Comparison of ENCODE assay signal across 25 mouse cellular contexts in the genomic region with DNA sequence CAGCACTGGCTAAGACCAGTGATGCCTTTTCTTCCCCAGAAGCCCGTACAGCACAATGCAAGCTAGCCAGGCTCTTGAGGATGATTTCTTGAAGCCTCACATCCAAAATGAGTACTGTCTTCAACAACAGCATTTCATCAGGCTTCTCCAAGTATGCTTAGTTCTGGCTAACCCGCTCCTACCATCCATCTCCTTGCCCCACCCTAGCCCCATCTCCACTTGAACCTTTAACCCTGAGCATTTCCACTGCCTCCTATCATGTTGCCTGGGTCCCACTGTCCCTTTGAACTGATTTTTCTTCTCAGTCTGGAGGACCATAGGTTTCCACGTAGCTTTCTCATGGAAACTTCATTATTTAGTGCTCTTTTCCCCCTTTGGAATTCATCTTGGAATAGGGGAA. TPM values are rescaled to one million over a fixed set of nuclear protein-coding genes. Genes with fewer than 3 reads are reported as not detected.
DNase-seq lines count a peak whose midpoint lies in the region; ATAC-seq and TF ChIP-seq lines count a peak whose summit lies in the region.
"Had no signal": no experiment of that assay in that cellular context is flagged by ENCODE, and none has a peak within 500 bp of the region (broad histone marks: within the 10 kb centered on the region; RNA-seq: fewer than 3 reads in every experiment).

No protein-coding gene starts in this region.

- H3K27me3 ChIP-seq in heart, embryonic 11.5 days (ENCODE audit: control insufficient read depth, insufficient read depth, low read length), result no peaks in the 10 kb centered on the region
- H3K27me3 ChIP-seq in MEL (ENCODE audit: control insufficient read depth in 1 of 2, insufficient read depth in 2 of 2, low read length in 2 of 2), result no peaks in the 10 kb centered on the region
- H3K27me3 ChIP-seq in limb, embryonic 10.5 days (ENCODE audit: low read depth, poor library complexity, severe bottlenecking), result no peaks in the 10 kb centered on the region
- no peaks in the 10 kb centered on the region for H3K27me3 ChIP-seq in liver, embryonic 14.5 days (ENCODE audit: control insufficient read depth, insufficient read depth, low read length)
- H3K27me3 ChIP-seq in stomach, postnatal 0 days (ENCODE audit: control insufficient read depth, insufficient read depth, low read length), result no peaks in the 10 kb centered on the region
- H3K27me3 ChIP-seq: forebrain, embryonic 13.5 days; hindbrain, embryonic 13.5 days; kidney, embryonic 15.5 days; limb, embryonic 15.5 days had no signal

- no peaks in the 10 kb centered on the region for H3K9me3 ChIP-seq in heart, embryonic 11.5 days (replicated peaks; ENCODE audit: control insufficient read depth, low read length)
- H3K9me3 ChIP-seq in MEL (replicated peaks; ENCODE audit: insufficient read depth, low read length), result no peaks in the 10 kb centered on the region
- H3K9me3 ChIP-seq in limb, embryonic 10.5 days (replicated peaks), result no peaks in the 10 kb centered on the region
- no peaks in the 10 kb centered on the region for H3K9me3 ChIP-seq in liver, embryonic 14.5 days (ENCODE audit: control insufficient read depth, low read length)
- no peaks in the 10 kb centered on the region for H3K9me3 ChIP-seq in stomach, postnatal 0 days (ENCODE audit: control insufficient read depth, low read length)
- H3K9me3 ChIP-seq: forebrain, embryonic 13.5 days; hindbrain, embryonic 13.5 days; kidney, embryonic 15.5 days; limb, embryonic 15.5 days had no signal

- TF ChIP-seq EP300 in MEL (IDR thresholded peaks at IDR 0.05; ENCODE audit: low read depth in 1 of 2, low read length in 2 of 2), result no peak
- TF ChIP-seq EP300 in liver, embryonic 14.5 days (IDR thresholded peaks at IDR 0.05; ENCODE audit: low read depth), result no peak
- TF ChIP-seq EP300 in stomach, postnatal 0 days (optimal IDR thresholded peaks at IDR 0.05), result no peak

- TF ChIP-seq CTCF in MEL (IDR thresholded peaks at IDR 0.05 in 2 of 3, conservative IDR thresholded peaks at IDR 0.05 in 1 of 3; ENCODE audit: control insufficient read depth in 1 of 3, insufficient read depth in 1 of 3, low read depth in 2 of 3, low read length in 3 of 3, poor library complexity in 1 of 3, severe bottlenecking in 1 of 3), result no peak
- no peak for TF ChIP-seq CTCF in liver, embryonic 14.5 days (IDR thresholded peaks at IDR 0.05; ENCODE audit: low read depth)
- TF ChIP-seq CTCF in stomach, postnatal 0 days (IDR thresholded peaks at IDR 0.05; ENCODE audit: low read depth), result no peak

- no peaks in the 10 kb centered on the region for H3K79me2 ChIP-seq in MEL (ENCODE audit: control insufficient read depth, insufficient read depth, low read length, poor library complexity)

- no peak for TF ChIP-seq RAD21 in MEL (IDR thresholded peaks at IDR 0.05; ENCODE audit: low read depth, low read length)

- ATAC-seq in heart, embryonic 11.5 days (replicated peaks; ENCODE audit: insufficient number of reproducible peaks, low FRiP score, low TSS enrichment), result peak; percentile 70; the same call in 1 of the 2 replicates
- peak; percentile 73 for ATAC-seq in liver, embryonic 14.5 days (ENCODE audit: insufficient read depth)
- no peak for ATAC-seq in stomach, postnatal 0 days (ENCODE audit: low FRiP score, low TSS enrichment)
- ATAC-seq: forebrain, embryonic 13.5 days; inflammation-experienced regulatory T-cells, adult 6 months had no signal

- H3K4me2 ChIP-seq in heart, embryonic 11.5 days, result peak overlapping the region; percentile 34
- peak overlapping the region; percentile 74 for H3K4me2 ChIP-seq in liver, embryonic 14.5 days (ENCODE audit: low read depth)
- no peak overlapping the region for H3K4me2 ChIP-seq in stomach, postnatal 0 days (replicated peaks; ENCODE audit: low read depth)
- H3K4me2 ChIP-seq: forebrain, embryonic 13.5 days; hindbrain, embryonic 13.5 days; kidney, embryonic 15.5 days; limb, embryonic 15.5 days had no signal

- DNase-seq in heart, adult 11 months, result no peak
- no peak for DNase-seq in MEL (ENCODE audit: low read depth, low spot score)
- no peak for DNase-seq in limb, embryonic 10.5 days (ENCODE audit: low spot score)
- DNase-seq in liver, embryonic 14.5 days (ENCODE audit: low read depth in 3 of 3, low spot score in 3 of 3), result no peak
- DNase-seq in stomach, postnatal 0 days (ENCODE audit: low spot score), result no peak
- DNase-seq in lung, postnatal 14 days, result no peak
- DNase-seq in kidney, adult 18-20 months, result no peak
- DNase-seq: adrenal gland, postnatal 36 days; cerebellum, adult 9-11 months; gastrocnemius, postnatal 10 days; heart, adult 2 months; lung, postnatal 10 days; right cerebral cortex, postnatal 4 days had no signal

- H3K9ac ChIP-seq in heart, embryonic 11.5 days (ENCODE audit: low read depth, low read length), result no peak overlapping the region
- H3K9ac ChIP-seq in MEL (ENCODE audit: control insufficient read depth, low read depth, low read length, poor library complexity, severe bottlenecking), result no peak overlapping the region
- H3K9ac ChIP-seq in liver, embryonic 14.5 days (replicated peaks), result peak overlapping the region; percentile 19; the same call in 1 of the 2 replicates
- H3K9ac ChIP-seq in stomach, postnatal 0 days (ENCODE audit: low read length), result no peak overlapping the region
- H3K9ac ChIP-seq: forebrain, embryonic 13.5 days; hindbrain, embryonic 13.5 days; kidney, embryonic 15.5 days; limb, embryonic 15.5 days had no signal

- H3K27ac ChIP-seq in heart, embryonic 11.5 days (ENCODE audit: low read depth, low read length), result peak overlapping the region; percentile 85; the same call in 1 of the 2 replicates
- peak overlapping the region; percentile 37 for H3K27ac ChIP-seq in MEL (ENCODE audit: control insufficient read depth, low read depth, low read length)
- H3K27ac ChIP-seq in limb, embryonic 10.5 days, result peak overlapping the region; percentile 34; the same call in 1 of the 2 replicates
- H3K27ac ChIP-seq in liver, embryonic 14.5 days, result peak overlapping the region; percentile 95
- H3K27ac ChIP-seq in stomach, postnatal 0 days (replicated peaks), result no peak overlapping the region
- H3K27ac ChIP-seq: forebrain, embryonic 13.5 days; heart, adult 2 months; kidney, embryonic 15.5 days; limb, embryonic 15.5 days had no signal

- no peaks in the 10 kb centered on the region for H3K36me3 ChIP-seq in heart, embryonic 11.5 days (ENCODE audit: control insufficient read depth, insufficient read depth, low read length)
- peaks cover 0 to 14% of the 10 kb centered on the region in 2 experiments; a peak in 2 of 4 replicates for H3K36me3 ChIP-seq in MEL (ENCODE audit: control insufficient read depth in 1 of 2, insufficient read depth in 2 of 2, low read length in 2 of 2)
- H3K36me3 ChIP-seq in limb, embryonic 10.5 days, result no peaks in the 10 kb centered on the region
- H3K36me3 ChIP-seq in liver, embryonic 14.5 days (replicated peaks; ENCODE audit: control insufficient read depth, insufficient read depth, low read depth), result no peaks in the 10 kb centered on the region
- H3K36me3 ChIP-seq in stomach, postnatal 0 days (ENCODE audit: control insufficient read depth, insufficient read depth, low read length), result no peaks in the 10 kb centered on the region
- H3K36me3 ChIP-seq: hindbrain, embryonic 13.5 days; kidney, embryonic 15.5 days; limb, embryonic 15.5 days had no signal

- H3K4me1 ChIP-seq in heart, embryonic 11.5 days (ENCODE audit: control insufficient read depth, insufficient read depth, low read length), result peaks cover 36% of the 10 kb centered on the region
- peaks cover 3 to 29% of the 10 kb centered on the region in 2 experiments; a peak in 3 of 4 replicates for H3K4me1 ChIP-seq in MEL (ENCODE audit: control insufficient read depth in 1 of 2, insufficient read depth in 2 of 2, low read length in 2 of 2)
- H3K4me1 ChIP-seq in limb, embryonic 10.5 days, result peaks cover 19% of the 10 kb centered on the region
- H3K4me1 ChIP-seq in liver, embryonic 14.5 days (replicated peaks; ENCODE audit: control insufficient read depth in 2 of 2, insufficient read depth in 2 of 2, low read length in 1 of 2), result peaks cover 58 to 87% of the 10 kb centered on the region in 2 experiments
- H3K4me1 ChIP-seq in stomach, postnatal 0 days (replicated peaks; ENCODE audit: control insufficient read depth, insufficient read depth), result no peaks in the 10 kb centered on the region
- H3K4me1 ChIP-seq: forebrain, embryonic 13.5 days; hindbrain, embryonic 13.5 days had no signal

- no peak overlapping the region for H3K4me3 ChIP-seq in heart, embryonic 11.5 days (ENCODE audit: low read depth, low read length)
- no peak overlapping the region for H3K4me3 ChIP-seq in MEL (ENCODE audit: control insufficient read depth in 1 of 2, insufficient read depth in 1 of 2, low read depth in 2 of 2, low read length in 2 of 2)
- no peak overlapping the region for H3K4me3 ChIP-seq in limb, embryonic 10.5 days
- peak overlapping the region; percentile 4 to 35; a peak in 3 of 4 replicates for H3K4me3 ChIP-seq in liver, embryonic 14.5 days (ENCODE audit: insufficient read depth in 1 of 2, low read depth in 2 of 2, low read length in 2 of 2)
- no peak overlapping the region for H3K4me3 ChIP-seq in stomach, postnatal 0 days (ENCODE audit: low read depth, low read length)
- H3K4me3 ChIP-seq: forebrain, embryonic 13.5 days; heart, adult 2 months; hindbrain, embryonic 13.5 days; kidney, embryonic 15.5 days; limb, embryonic 15.5 days had no signal

- WGBS in heart, embryonic 11.5 days (ENCODE audit: insufficient replicate concordance), result 72% methylated on average over 3 of the region's 3 CpGs
- WGBS in limb, embryonic 10.5 days, result 86% methylated on average over 3 of the region's 3 CpGs
- 34% methylated on average over 3 of the region's 3 CpGs for WGBS in liver, embryonic 14.5 days (ENCODE audit: insufficient replicate concordance)
- 71% methylated on average over 3 of the region's 3 CpGs for WGBS in stomach, postnatal 0 days

- TF ChIP-seq POLR2A in MEL (IDR thresholded peaks at IDR 0.05; ENCODE audit: control insufficient read depth in 1 of 2, insufficient read depth in 1 of 2, low read depth in 1 of 2, low read length in 2 of 2, poor library complexity in 1 of 2), result no peak

TF ChIP-seq in MEL, 35 proteins besides CTCF, POLR2A, EP300 and RAD21 (continues in another document):
- TF ChIP-seq MEF2A (IDR thresholded peaks at IDR 0.05; ENCODE audit: extremely low read depth, insufficient replicate concordance, low read depth, low read length, poor library complexity, severe bottlenecking) (no peak), POLR2AphosphoS2 (IDR thresholded peaks at IDR 0.05; ENCODE audit: low read length) (no peak), MAZ (IDR thresholded peaks at IDR 0.05; ENCODE audit: low read depth, low read length) (no peak), POLR2AphosphoS5 (IDR thresholded peaks at IDR 0.05; ENCODE audit: borderline replicate concordance, low read depth, low read length) (no peak)

RNA-seq across cellular contexts. Expression of a gene that starts 17.5 kb away (rescaled TPM):
- polyA plus RNA-seq in heart, embryonic 11.5 days (2014; fragmentation: Nextera tagmentation; extraction: Ambion mirVana), result 0.10 TPM in 1 of 2 replicates, not detected in the other
- not detected in 2 replicates for total RNA-seq in MEL (2012; rRNA removed)
- not detected for polyA plus RNA-seq in MEL (2012; ENCODE audit: insufficient read depth in 1 of 2, insufficient read length in 2 of 2, low read depth in 1 of 2, low replicate concordance in 2 of 2, missing spikeins in 1 of 2)
- polyA plus RNA-seq in limb, embryonic 10.5 days (2016; fragmentation: Nextera tagmentation; extraction: Ambion mirVana), result not detected in 2 replicates
- polyA plus RNA-seq in liver, embryonic 14.5 days (2012; rRNA removed), result 0.05 and 0.09 TPM in 2 replicates
- polyA plus RNA-seq in liver, embryonic 14.5 days (2014; fragmentation: Nextera tagmentation; extraction: Ambion mirVana), result not detected in 2 replicates
- polyA plus RNA-seq in stomach, postnatal 0 days (2015; fragmentation: Nextera tagmentation; extraction: Ambion mirVana), result not detected in 2 replicates
- total RNA-seq: adrenal gland, postnatal 36 days; gastrocnemius, postnatal 10 days; heart, postnatal 25 days; layer of hippocampus, postnatal 10 days; monocyte, adult 5-6 weeks had no signal
- polyA plus RNA-seq: embryonic facial prominence, embryonic 14.5 days; forebrain, embryonic 13.5 days; hindbrain, embryonic 13.5 days; inflammation-experienced regulatory T-cells, adult 6 months; kidney, embryonic 15.5 days; large intestine, adult 2 months; limb, embryonic 15.5 days; neural tube, embryonic 11.5 days had no signal

Comparison
In these comparisons a context has a peak if more than half of its experiments do, and no peak if none do; other contexts are left out.
1. H3K4me3 ChIP-seq: peak in liver, embryonic 14.5 days (2 of 2); none in heart, embryonic 11.5 days (single experiment), MEL (0 of 2), limb, embryonic 10.5 days (single experiment) and stomach, postnatal 0 days (single experiment).